Mouse (Mus musculus) right cerebral cortex, postnatal 4 days (tissue): ENCODE measurements at regions not wholly inside any gene's neighbourhood (a gene's known extent, or its start where the extent isn't known, plus 50 kb on each side); places are given as distances from the start of the nearest gene placed in this dataset.

Experiments used
- DNase-seq: peaks from one replicate; pipeline ENCODE4 v3.0.0-alpha.2; 2022

- DNase-seq, result no peak
Measured at GRCm38 (mm10) chr2:131801212-131801611, 58.3 kb downstream of the Erv3 start.

- DNase-seq, result no peak
Measured at GRCm38 (mm10) chr2:131800126-131800894, 59.2 kb downstream of the Erv3 start.

GRCm38 (mm10) chr2:131799486-131799885, 60.1 kb downstream of the Erv3 start:
- DNase-seq, result no peak

GRCm38 (mm10) chr2:131797001-131797693, 62.4 kb downstream of the Erv3 start:
- DNase-seq, result no peak

GRCm38 (mm10) chr2:131775381-131775780, 84.2 kb downstream of the Erv3 start:
- no peak for DNase-seq

- no peak for DNase-seq
Measured at GRCm38 (mm10) chr2:131773691-131774090, 85.9 kb downstream of the Erv3 start.

GRCm38 (mm10) chr2:131772163-131772562, 87.4 kb downstream of the Erv3 start:
- no peak for DNase-seq

- peak; percentile 22 for DNase-seq
Measured at GRCm38 (mm10) chr2:131770852-131771251, 88.7 kb downstream of the Erv3 start.

GRCm38 (mm10) chr2:131769656-131770210, 89.8 kb downstream of the Erv3 start:
- no peak for DNase-seq

- DNase-seq, result no peak
Measured at GRCm38 (mm10) chr2:131766500-131766899, 93.0 kb downstream of the Erv3 start.

GRCm38 (mm10) chr2:131761507-131761906, 98.0 kb downstream of the Erv3 start:
- DNase-seq, result no peak

GRCm38 (mm10) chr2:131757183-131757903, 102.2 kb downstream of the Erv3 start:
- DNase-seq, result no peak

- no peak for DNase-seq
Measured at GRCm38 (mm10) chr2:131755107-131755506, 104.4 kb downstream of the Erv3 start.

- no peak for DNase-seq
Measured at GRCm38 (mm10) chr2:131753436-131753835, 106.1 kb downstream of the Erv3 start.

- DNase-seq, result no peak
Measured at GRCm38 (mm10) chr2:131750679-131751078, 108.9 kb downstream of the Erv3 start.

- no peak for DNase-seq
Measured at GRCm38 (mm10) chr2:131750206-131750605, 109.3 kb downstream of the Erv3 start.

- DNase-seq, result no peak
Measured at GRCm38 (mm10) chr2:131749746-131750145, 109.8 kb downstream of the Erv3 start.

- DNase-seq, result no peak
Measured at GRCm38 (mm10) chr2:131748791-131749190, 110.8 kb downstream of the Erv3 start.

- DNase-seq, result no peak
Measured at GRCm38 (mm10) chr2:131747707-131748106, 111.8 kb downstream of the Erv3 start.

- DNase-seq, result no peak
Measured at GRCm38 (mm10) chr2:131745381-131745895, 114.1 kb downstream of the Erv3 start.

- DNase-seq, result no peak
Measured at GRCm38 (mm10) chr2:131744957-131745356, 114.6 kb downstream of the Erv3 start.

- no peak for DNase-seq
Measured at GRCm38 (mm10) chr2:131740456-131740855, 119.1 kb downstream of the Erv3 start.

GRCm38 (mm10) chr2:131739022-131739421, 120.5 kb downstream of the Erv3 start:
- no peak for DNase-seq
